Mouse (Mus musculus) right cerebral cortex, postnatal 10 days (tissue): ENCODE data around the gene Tcfl5.

Experiments used
- DNase-seq, 2 experiments: peaks; one replicate each; pipeline ENCODE4 v3.0.0; 2021; ENCODE audit warnings: low spot score in 2 of 2

Gene Tcfl5

GRCm38 (mm10) chr2:180642555-180643260 lies at the start of gene Tcfl5:
Tcfl5 (minus strand) TSS chr2:180642708.
- DNase-seq = no peak

DNA sequence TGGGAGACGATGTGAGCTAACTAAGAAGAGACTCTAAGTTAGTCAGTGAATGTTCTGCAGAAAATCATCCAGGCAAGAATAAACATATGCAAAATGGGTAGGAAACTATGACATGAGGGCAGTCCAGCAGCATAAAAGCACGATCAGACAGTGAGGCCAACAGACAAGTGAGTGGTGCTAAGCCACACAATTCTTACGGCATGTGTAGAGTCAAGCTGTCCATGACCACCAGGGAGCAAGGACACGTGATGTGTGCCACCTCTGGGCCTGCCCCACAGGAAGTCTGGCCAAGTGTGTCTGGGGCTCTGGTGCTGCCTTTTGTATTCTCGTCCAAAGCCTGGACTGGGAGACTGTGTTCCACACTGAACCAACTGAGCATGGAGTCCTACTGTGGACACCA lies 47.3 kb upstream of the Tcfl5 start:
- DNase-seq = peak; percentile 53 to 58

- no peak for DNase-seq
These were observed 41.5 kb upstream of the Tcfl5 start for GRCm38 (mm10) chr2:180684031-180684430.

GRCm38 (mm10) chr2:180683524-180683923 lies 41.0 kb upstream of the Tcfl5 start:
- DNase-seq = no peak

- DNase-seq = no peak
These were observed 38.7 kb upstream of the Tcfl5 start for GRCm38 (mm10) chr2:180681225-180681624.

DNA sequence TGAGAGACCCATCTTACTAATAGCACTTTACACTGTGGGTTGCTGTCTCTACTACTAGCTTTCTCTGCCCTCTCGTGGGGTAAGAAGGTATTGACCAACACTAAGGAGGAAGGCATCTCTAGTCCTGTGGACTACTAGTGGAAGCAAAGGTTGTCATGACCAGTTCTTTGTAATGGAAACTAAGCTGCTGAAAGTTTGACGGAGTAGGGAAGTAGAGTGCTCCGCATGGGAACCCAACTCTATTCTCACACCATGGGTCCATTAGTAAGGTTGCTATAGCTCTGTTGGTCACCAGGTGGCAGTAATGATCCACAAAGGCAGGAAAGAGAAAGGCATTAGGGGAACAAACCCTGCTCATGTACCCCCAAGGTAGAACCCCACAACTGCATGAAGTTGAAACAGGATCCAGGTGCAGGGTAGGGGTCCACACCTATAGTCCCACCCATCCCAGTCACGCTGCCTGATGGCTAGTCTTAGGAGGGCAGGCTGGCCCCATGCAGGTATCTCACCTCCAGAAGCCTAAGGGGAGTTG lies 36.2 kb upstream of the Tcfl5 start:
- peak; percentile 79 for DNase-seq

DNA sequence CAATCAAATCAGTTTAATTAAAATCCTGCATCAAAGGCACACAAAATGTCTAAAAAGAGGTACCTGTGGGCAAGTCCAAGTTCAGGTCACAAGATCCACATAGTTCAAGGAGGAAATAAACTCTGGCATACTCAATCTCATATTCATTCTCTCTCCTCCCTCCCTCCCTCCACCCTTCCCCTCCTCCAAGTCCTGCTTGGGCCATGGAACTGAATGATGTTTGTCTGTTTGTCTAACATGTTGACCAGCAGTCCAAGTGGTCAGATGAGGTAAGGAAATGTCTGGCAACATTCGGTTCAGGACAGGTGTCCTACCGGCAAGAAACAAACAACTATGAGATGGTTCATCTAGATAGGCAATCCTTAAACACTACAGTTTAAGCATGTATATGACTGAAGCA lies 34.2 kb upstream of the Tcfl5 start:
- no peak for DNase-seq

DNA sequence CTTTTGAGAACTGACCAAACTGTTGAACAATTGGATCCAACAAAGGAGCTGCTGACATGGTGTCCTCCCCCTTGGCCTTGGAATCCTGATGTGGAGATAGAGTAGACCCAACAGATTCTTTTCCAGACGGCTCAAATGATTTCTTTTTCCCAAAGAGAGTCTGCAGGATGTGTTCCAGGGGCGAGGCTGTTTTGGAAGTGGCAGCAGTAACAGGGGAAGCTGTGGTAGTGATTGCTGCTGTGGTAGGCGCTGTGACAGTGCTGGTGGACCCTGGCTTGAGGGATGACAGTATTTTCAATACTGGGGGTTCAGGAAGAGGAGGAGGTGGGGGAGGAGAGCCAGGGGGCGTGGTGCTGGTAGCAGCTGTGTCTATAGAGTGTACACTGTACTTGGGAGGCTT lies 19.5 kb upstream of the Tcfl5 start:
- DNase-seq = no peak

- DNase-seq = no peak
These were observed 18.0 kb upstream of the Tcfl5 start for GRCm38 (mm10) chr2:180660521-180660920.

DNA sequence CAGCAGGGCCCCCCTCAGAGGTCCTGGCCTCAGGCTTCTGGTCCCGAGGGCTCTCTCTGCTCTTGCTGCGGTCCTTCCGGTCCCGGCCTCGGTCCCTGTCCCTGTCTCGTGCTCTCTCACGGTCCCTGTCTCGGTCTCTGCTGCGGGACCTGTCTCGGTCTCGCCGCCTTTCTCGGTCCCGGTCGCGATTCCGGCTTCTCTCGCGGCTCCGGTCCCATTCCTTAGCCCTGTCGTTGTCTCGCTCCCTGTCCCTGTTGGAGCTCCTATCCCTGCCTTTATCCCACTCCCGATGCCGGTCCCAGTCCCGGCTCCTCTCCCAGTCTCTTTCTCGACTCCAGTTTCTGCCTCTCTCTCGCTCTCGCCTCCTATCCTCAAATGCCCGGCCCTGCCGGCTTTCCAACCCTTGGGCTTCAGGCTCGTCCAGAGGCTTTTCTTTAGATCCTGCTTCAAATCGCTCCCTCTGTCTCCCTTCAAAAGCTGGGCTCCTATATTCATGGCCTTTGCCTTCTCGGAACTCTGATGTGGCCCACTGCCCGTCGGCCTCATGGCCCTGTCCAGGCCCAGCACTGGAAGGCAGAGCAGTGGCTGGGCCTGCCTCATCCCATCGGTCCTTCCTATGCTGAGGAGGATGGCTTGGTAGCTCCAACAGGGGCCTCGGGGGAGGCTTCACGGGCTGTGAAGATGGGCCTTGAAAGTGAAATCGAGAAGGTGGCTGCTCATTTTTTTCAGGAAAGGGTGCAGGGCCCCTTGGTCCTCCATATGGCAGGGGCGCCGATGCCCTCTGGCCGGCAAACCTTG lies 17.0 kb upstream of the Tcfl5 start:
- DNase-seq = peak in 1 of 2 experiments; percentile 27

DNA sequence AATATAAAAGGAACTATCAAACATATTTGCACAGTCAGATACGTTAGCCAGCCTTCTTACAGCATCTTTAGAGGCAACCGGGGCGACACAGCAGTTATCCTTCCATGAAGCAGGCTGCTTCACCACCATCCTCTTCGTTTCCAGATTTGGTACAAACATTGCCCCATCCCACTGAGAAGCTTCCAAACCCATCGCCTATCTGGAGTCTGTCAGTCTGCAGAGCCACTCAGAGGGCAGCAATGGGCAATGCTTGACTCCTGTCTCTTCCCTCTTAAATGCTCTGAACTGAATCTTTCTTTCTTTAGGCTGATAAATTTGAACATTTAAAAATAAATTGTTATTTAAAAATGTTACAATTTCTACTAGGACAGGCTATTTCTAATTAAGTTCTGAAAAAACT lies 15.9 kb upstream of the Tcfl5 start:
- DNase-seq = no peak

GRCm38 (mm10) chr2:180657394-180658013 lies 15.0 kb upstream of the Tcfl5 start:
- peak; percentile 83 for DNase-seq

GRCm38 (mm10) chr2:180655150-180655549 lies 12.6 kb upstream of the Tcfl5 start:
- no peak for DNase-seq

DNA sequence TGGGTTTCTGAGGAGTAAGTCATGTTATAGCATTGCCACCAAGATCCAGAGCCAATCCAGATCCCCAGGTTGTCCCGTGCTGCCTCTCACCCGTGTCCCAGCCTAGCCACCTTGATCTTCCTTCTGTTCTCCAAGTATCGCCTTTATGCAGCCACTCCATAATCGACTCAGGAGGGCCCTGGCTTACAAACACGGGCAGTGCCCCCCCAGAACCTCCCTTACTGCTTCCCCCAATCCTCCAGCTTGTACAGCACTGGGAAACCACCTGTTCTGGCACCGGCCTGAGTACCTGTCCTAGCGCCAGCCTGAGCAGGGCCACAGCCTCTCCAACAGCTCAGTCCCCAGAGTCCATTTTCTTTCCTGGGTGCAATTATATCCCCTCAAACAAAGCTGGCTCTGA lies 12.2 kb upstream of the Tcfl5 start:
- no peak for DNase-seq

GRCm38 (mm10) chr2:180646841-180647240 lies 4.3 kb upstream of the Tcfl5 start:
- no peak for DNase-seq

DNA sequence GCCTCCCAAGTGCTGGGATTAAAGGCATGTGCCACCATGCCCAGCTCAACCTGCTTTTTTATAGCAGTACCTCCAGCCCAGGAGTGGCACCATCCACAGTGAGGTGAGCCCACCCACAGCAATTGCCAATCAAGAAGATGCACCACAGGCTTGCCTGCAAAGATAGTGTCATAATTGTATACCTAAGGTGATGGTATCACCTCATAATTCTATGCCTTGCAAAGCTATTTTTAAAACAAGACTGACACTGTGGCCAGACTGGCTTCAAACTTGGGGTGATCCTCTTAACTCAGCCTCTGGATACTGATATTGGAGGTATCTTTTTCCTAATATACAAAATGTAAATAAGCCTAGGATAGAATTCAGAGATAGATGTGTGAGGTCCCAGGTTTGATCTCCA lies 1.1 kb upstream of the Tcfl5 start:
- DNase-seq = no peak

DNA sequence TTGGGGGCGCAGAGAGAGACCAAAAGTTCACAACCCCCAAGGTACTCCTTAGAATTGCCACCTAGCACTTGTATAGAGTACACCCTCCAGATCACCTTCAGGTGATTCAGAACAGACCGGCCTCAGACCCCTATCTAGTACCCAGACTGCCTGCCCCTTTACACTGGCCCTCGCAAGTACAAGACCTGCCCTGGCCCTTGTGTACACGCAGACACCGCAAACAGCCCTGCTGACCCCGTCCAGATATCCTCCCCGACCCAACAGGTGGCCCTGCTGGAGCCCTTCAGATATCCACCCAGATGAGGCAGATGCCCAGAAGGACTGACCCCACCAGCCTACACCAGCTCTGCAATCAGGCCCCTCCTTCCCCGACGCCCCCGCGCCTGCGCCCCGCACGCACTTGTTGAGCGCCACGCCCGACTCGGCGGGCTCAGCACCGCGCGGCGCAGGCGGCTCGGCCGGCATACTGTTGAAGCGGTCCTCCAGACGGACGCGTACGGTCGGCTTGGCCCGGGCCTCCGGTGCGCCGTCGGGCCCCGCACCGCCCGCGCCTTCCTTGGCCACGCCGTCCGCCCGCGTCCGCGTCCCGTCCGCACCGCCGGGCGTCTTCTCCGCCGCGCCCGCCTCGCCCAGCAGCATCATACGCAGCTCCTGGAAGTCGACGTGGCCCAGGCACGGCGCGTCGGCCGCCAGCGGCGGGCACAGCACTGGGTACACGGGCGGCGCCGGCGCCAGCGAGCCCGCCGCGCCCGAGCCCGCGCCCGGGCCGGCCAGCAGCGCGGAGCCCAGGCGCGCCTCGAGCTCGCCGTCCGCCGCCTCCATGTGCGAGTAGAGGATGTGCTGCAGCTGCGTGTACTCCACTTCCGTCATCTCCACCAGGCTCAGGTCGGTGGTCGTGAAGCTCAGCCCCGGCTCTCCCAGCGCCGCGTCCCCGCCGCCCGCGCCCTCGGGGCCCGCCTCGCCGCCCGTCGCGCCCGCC lies 643 bp downstream of the Tcfl5 start:
- no peak for DNase-seq

DNA sequence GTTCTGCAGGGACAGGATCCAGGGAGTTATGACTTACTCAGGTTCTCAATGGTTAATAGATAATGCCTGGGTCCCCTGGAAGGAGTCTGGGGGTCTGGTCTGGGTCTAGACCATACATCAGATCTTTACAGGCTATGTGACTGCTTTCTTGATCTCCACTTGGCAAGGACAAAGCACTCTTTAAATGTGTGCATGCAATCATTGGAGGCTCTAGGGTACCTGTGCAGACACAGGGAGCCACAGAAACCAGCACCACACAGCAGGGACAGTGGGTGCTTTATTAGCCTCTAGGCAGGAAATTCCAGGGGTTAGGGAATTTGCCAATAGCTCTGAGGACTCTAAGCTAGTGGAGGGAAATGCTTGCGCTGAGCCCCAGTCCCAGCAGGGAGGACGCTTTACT lies 30.6 kb downstream of the Tcfl5 start:
- no peak for DNase-seq

DNA sequence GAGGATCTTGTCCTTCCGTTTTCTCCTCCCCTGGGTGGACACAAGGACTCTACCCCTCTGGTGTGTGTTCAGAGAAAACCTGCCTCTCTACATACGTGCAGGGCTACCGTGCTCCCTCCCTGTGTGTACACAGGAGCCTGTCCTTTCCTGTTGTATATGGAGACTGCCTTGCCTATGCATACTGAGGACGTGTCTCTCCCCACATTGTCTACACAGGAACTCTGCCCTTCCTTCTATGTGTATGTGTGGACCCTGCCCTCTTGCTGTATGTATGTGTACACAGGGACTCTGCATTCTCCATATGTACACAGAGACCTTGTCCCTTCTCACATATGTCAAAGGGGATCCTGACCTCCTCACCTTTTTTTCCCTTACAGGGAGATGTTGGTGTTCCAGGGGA lies 32.2 kb downstream of the Tcfl5 start:
- no peak for DNase-seq

DNA sequence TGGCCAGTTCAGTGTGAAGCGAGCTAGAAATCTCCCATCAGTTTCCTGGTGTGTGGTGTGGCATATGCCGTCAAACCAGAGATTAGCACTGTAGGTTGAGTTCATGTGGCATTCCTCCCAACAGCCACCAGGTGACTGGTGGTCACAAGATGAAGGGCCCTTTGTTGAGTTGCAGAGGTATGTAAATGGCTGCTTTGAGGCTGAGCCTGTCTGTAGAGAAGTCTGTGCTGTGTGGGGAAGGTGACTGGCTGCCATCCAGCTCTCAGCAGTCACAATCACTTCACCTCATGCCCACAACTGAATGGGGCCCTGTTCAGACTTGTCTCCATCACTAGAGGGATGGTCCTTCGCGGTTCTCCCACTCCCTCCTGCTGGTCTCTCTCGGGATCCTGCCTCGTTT lies 37.7 kb downstream of the Tcfl5 start:
- no peak for DNase-seq

DNA sequence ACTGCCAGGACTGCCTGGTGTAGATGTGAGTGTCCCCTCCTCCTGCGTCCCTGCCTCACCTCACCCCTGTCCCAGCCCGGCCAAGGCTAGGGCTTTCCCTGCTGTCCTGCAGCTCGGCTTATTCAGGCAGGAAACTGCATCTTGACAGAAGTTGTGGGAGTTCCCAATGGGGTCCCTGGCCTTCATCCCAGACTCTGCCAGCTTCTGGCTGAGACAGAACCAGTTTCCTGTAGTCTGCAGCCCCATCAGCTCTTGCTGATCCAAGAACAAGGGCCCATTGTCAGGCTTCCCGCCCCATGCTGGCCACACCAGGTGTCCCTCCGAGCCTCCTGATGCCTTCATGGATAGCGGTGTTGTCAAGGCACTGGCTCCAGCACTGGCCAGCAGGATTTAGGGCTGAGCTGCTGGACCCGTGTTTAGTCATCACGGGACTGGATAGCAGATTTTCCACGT lies 41.9 kb downstream of the Tcfl5 start:
- DNase-seq = peak; percentile 74 to 82
